Mouse (Mus musculus) CH12.LX (cell line): ENCODE results near the gene Cct2.
"Not testable (repeated sequence)": the region's sequence is repeated elsewhere in the genome, so short reads cannot be mapped to it uniquely, and the experiment has no call there.

Experiments used
- CTCF ChIP-seq, 2 experiments: IDR thresholded peaks in 1 of 2; conservative IDR thresholded peaks in 1 of 2; 2 replicates each; pipeline ENCODE4 v1.5.1; 2011 to 2012; ENCODE audit warnings: low read depth in 2 of 2, low read length in 2 of 2, improper control_type of control experiment in 1 of 2, inconsistent platforms in 1 of 2, mild to moderate bottlenecking in 1 of 2, moderate library complexity in 1 of 2
- GABPA ChIP-seq: IDR thresholded peaks from 2 replicates; pipeline ENCODE4 v1.6.1; 2012; ENCODE audit warnings: low read depth, low read length, improper control_type of control experiment, inconsistent platforms; ENCODE audit not compliant: insufficient replicate concordance
- KAT2A ChIP-seq: IDR thresholded peaks from 2 replicates; pipeline ENCODE4 v1.6.1; 2012; ENCODE audit warnings: low read length, improper control_type of control experiment, inconsistent platforms; ENCODE audit not compliant: insufficient replicate concordance
- MXI1 ChIP-seq: IDR thresholded peaks from 2 replicates; pipeline ENCODE4 v1.6.1; 2011; ENCODE audit warnings: mild to moderate bottlenecking, low read depth, low read length, improper control_type of control experiment
- POLR2A ChIP-seq: IDR thresholded peaks from 2 replicates; pipeline ENCODE4 v1.6.1; 2011; ENCODE audit warnings: low read depth, mild to moderate bottlenecking, improper control_type of control experiment, low read length
- POLR2AphosphoS2 ChIP-seq: IDR thresholded peaks from 2 replicates; pipeline ENCODE4 v1.6.1; 2011; ENCODE audit warnings: low read depth, low read length, improper control_type of control experiment
- TBP ChIP-seq: conservative IDR thresholded peaks from 2 replicates; pipeline ENCODE4 v1.6.1; 2011; ENCODE audit warnings: low read depth, low read length, improper control_type of control experiment
- TCF12 ChIP-seq: IDR thresholded peaks from 2 replicates; pipeline ENCODE4 v1.6.1; 2014; ENCODE audit warnings: low read depth, mild to moderate bottlenecking, inconsistent platforms, low read length, improper control_type of control experiment

DNA sequence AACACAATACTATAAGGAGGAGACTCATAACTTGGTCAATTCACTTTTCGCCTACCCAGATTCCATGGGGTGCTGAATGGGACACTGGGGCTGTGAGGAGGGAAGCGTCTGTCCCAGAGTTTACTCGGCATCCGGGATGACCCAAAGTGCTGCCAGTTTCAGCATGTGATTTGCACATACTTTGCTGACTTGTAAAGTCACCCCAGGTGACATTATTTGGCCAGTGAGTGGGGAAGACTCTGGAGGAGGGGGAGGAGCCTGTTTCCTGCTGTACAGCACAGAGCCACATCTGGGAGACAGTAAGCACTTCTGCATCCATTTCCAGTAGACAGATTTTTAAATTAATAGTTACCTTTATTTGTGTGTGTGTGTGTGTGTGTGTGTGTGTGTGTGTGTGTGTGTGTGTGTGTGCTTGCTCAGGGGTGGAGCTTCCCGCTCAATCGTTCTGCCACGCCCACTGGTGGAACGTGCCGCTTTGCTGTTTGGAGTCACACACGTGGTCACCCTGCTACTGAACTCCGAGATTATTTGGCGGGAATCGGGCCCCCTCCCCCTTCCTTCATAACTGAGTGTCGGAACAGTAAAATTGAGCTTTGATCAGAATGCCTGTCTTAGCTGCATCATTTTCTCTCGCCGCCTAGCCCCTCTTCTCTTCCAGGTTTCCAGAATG lies 20.0 kb downstream of the Cct2 start:
- not testable (repeated sequence) for TF ChIP-seq CTCF (conservative IDR thresholded peaks at IDR 0.05 in 1 of 2, IDR thresholded peaks at IDR 0.05 in 1 of 2; ENCODE audit: low read depth in 2 of 2, low read length in 2 of 2); TCF12; POLR2A; GABPA; MXI1; KAT2A; POLR2AphosphoS2; TBP
